Mouse (Mus musculus) pancreas, adult 10 weeks (tissue): ENCODE data around the gene Dnajb7. TPM values are rescaled to one million over a fixed set of nuclear protein-coding genes. Genes with fewer than 3 reads are reported as not detected.

Experiments used
- polyA plus RNA-seq: library from polyadenylated mRNA; stranded (reverse); fragments of 350-450 nt; fragmentation: Illumina TruSeq; extraction: RNeasy Lipid Tissue Mini Kit (QIAGEN cat#74804); gene quantifications from one replicate; pipeline ENCODE4 v1.2.3, GENCODE M21; 2015; ENCODE audit warnings: low read depth, low replicate concordance; ENCODE audit not compliant: insufficient read depth

Dnajb7 gene
- not detected for polyA plus RNA-seq

DNA sequence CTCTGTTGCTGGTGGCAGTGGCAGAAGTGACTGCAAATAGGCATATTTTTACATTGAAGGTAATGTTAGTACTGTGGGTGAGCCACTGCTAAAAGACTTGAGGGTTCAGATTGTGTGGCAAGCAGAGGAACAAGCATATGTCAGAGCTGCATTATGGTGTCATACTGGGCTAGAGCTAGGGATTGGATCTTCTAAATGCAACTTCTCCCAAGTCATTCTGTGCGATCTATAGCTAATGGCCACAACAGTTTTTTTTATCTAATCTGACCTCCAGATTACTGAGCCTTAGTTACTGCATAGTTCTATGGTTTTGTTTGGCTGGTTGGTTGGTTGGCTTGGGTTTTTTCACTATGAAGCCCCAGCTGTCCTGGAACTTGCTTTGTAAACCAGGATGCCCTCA, at the start of gene Dnajb7:
TSS of gene Dnajb7 (minus strand) at position 101 of the 400 bp plus-strand sequence.

GRCm38 (mm10) chr15:81399638-81400315, 8.3 kb downstream of the Dnajb7 start, which contains the start of the genes St13 and Xpnpep3:
Gene St13 (minus strand): TSS chr15:81400077.
Gene Xpnpep3 (plus strand): TSS chr15:81400138.

DNA sequence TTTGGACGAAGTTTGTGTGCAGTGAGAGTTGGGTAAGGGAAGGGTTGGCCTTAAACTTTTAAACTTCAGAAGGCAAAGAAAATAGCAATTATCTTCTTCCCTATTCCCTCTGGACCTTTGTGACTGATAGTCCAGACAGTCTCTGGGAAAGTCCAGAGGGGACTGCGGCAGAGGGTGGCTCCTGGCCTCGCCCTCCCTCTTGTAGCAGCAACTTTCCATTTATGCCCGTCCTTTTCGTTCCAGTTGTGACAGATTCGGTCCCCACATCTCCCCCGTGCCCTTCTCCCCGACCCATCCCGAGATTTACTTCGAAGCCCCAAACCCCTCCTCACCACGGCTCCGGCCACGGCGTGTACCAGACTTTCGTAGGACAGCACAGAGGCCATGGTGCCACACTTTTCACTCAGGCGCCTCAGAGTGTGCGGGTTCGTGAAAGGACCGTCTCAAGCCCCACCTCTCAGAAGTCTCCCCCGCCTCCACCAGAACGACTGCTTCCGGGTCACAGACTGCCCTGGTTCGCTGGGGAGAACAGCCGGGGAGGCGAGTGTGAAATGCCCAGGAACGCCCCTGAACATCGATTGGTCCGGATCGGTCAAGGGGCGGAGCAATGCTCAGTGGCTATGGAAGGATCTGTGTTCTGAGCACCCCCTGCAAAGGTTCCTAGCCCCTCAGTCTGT, 47.6 kb downstream of the Dnajb7 start, which contains the start of gene Slc25a17:
TSS of gene Slc25a17 (minus strand) at position 468 of the 677 bp plus-strand sequence.

Other genes with a start within 250 kb of the Dnajb7 start
- gene Mrtfa, start 217.5 kb downstream of the Dnajb7 start, polyA plus RNA-seq, result 3.3 TPM
- not detected for gene Mchr1, start 172.8 kb downstream of the Dnajb7 start, polyA plus RNA-seq
- 11.7 TPM for gene Slc25a17, start 47.5 kb downstream of the Dnajb7 start, polyA plus RNA-seq
- gene St13, start 8.2 kb downstream of the Dnajb7 start, polyA plus RNA-seq, result 14.6 TPM
- 2.0 TPM for gene Xpnpep3, start 8.2 kb downstream of the Dnajb7 start, polyA plus RNA-seq
- 21.2 TPM for gene Rbx1, start 58.0 kb upstream of the Dnajb7 start, polyA plus RNA-seq
- 11.7 TPM for gene Ep300, start 177.1 kb upstream of the Dnajb7 start, polyA plus RNA-seq